Mouse (Mus musculus) CH12.LX (cell line): ENCODE measurements at regions not wholly inside any gene's neighbourhood (a gene's known extent, or its start where the extent isn't known, plus 50 kb on each side); places are given as distances from the start of the nearest gene placed in this dataset.

Experiments
- BHLHE40 ChIP-seq: IDR thresholded peaks from 2 replicates; pipeline ENCODE4 v1.6.1; 2011; ENCODE audit warnings: mild to moderate bottlenecking, low read depth, low read length, improper control_type of control experiment
- EP300 ChIP-seq: IDR thresholded peaks from 2 replicates; pipeline ENCODE4 v1.6.1; 2011; ENCODE audit warnings: low read length, improper control_type of control experiment
- NRF1 ChIP-seq: IDR thresholded peaks from 2 replicates; pipeline ENCODE4 v1.6.1; 2014; ENCODE audit warnings: low read depth, mild to moderate bottlenecking, inconsistent platforms, low read length, improper control_type of control experiment, moderate library complexity
- POLR2A ChIP-seq: IDR thresholded peaks from 2 replicates; pipeline ENCODE4 v1.6.1; 2011; ENCODE audit warnings: low read depth, mild to moderate bottlenecking, improper control_type of control experiment, low read length
- POLR2AphosphoS2 ChIP-seq: IDR thresholded peaks from 2 replicates; pipeline ENCODE4 v1.6.1; 2011; ENCODE audit warnings: low read depth, low read length, improper control_type of control experiment
- SIN3A ChIP-seq: IDR thresholded peaks from 2 replicates; pipeline ENCODE4 v1.6.1; 2012; ENCODE audit warnings: low read length, improper control_type of control experiment, inconsistent platforms
- UBTF ChIP-seq: IDR thresholded peaks from 2 replicates; pipeline ENCODE4 v1.6.1; 2012; ENCODE audit warnings: low read depth, mild to moderate bottlenecking, inconsistent platforms, low read length, improper control_type of control experiment, moderate library complexity
- ZKSCAN1 ChIP-seq: IDR thresholded peaks from 2 replicates; pipeline ENCODE4 v1.6.1; 2012; ENCODE audit warnings: low read depth, inconsistent platforms, low read length, improper control_type of control experiment, borderline replicate concordance

DNA sequence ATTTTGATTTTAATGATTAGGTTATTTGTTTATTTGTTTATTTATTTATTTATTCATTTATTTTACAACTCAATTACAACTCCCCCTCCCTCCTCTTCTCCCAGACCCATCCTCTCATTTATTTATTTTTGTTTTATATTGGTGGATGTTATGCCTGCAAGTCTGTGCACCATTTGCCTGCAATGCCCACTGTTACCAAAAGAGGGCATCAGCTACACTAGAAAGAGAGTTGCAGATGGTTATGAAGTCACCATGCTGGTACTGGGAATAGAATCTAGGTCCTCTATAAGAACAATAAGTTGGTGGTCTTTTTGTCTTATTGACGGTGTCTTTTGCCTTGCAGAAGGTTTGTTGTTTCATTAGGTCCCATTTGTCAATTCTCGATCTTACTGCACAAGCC, 535.2 kb upstream of the Zwint start:
- no peak for TF ChIP-seq EP300
- no peak for TF ChIP-seq POLR2A
- no peak for TF ChIP-seq POLR2AphosphoS2
- no peak for TF ChIP-seq BHLHE40
- TF ChIP-seq NRF1, result no peak
- TF ChIP-seq ZKSCAN1, result no peak
- TF ChIP-seq UBTF, result no peak
- TF ChIP-seq SIN3A, result no peak
